Mouse (Mus musculus) retina, postnatal 1 day (tissue): ENCODE data around the gene Neurod2.

ENCODE experiments used
- DNase-seq: peaks from one replicate; pipeline ENCODE4 v3.0.0-alpha.2; 2012

The Neurod2 gene

DNA sequence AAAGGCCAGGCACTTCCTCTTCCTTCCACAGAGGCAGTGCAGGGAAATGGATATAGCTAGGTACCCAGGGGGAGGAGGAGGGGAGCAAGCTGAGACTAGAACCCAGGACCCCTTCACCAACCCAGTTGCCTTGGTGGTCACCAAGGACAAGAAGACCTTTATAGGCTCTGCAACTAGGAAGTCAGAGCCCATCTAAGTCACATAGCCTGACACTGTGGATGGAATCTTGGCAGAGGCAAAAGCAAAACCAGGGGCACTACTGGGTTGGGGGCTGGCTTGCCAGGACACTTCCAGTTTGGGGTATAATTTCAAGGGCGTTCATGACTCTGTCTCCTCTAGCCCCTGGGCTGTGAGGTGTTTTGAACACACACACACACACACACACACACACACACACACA is 2.0 kb upstream of the Neurod2 start:
- no peak for DNase-seq

DNA sequence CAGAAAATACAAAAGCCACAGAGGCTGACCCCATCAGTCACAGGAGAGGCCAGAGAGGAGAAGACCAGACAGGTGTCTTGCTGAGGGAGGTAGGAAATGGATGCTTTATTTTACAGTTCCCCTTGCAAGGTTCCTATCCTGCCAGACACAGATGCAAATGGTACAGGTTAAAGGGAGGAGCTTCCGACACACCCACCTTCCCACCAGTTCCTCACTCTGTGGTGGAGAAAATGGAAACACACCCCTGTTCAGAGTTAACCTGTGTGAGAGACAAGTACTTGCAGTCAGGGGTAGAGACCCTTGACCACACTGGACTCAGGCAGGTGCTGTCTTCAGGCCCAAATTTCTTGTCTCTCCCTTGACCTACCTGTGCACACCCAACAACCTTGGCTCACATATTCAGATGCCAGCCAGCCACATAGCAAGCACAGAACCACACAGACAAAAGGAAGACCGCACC is 1.3 kb upstream of the Neurod2 start:
- no peak for DNase-seq

DNA sequence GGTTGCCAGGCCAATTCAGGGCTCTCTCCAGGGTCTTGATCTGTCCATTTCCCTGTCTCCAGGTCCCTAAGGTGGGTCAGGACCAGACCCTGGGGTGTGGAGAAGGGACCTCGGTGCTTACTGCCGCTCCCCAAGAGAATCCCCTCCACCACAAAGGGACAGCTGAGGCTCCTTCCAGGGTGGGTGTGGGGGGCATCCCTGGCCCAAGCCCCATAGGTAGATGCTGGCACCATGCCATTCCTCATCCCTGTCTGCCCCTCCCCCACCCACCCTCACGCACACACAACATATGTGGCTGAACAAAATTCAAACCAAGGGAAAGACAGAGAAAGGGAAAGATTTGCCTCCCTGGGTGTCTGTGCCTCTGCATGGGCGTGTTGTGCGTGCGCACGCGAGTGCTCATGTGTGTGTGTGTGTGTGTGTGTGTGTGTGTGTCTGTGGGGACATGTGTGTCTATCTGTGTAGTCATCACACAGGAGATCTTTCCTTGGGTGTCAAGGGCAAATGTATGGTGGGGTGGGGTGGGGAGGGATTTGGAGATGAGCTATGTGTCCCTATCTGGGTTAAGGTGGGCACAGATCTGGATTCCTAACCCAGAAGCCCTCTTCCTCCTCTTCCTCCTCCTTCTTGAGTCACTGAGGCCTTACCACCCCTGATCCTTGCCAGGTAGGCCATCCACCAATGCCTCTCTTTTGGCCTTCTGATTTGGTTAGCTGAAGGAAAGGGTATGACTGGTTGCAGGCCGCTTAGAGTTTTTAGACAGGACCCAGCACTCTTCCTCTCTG is 704 bp upstream of the Neurod2 start:
- no peak for DNase-seq

DNA sequence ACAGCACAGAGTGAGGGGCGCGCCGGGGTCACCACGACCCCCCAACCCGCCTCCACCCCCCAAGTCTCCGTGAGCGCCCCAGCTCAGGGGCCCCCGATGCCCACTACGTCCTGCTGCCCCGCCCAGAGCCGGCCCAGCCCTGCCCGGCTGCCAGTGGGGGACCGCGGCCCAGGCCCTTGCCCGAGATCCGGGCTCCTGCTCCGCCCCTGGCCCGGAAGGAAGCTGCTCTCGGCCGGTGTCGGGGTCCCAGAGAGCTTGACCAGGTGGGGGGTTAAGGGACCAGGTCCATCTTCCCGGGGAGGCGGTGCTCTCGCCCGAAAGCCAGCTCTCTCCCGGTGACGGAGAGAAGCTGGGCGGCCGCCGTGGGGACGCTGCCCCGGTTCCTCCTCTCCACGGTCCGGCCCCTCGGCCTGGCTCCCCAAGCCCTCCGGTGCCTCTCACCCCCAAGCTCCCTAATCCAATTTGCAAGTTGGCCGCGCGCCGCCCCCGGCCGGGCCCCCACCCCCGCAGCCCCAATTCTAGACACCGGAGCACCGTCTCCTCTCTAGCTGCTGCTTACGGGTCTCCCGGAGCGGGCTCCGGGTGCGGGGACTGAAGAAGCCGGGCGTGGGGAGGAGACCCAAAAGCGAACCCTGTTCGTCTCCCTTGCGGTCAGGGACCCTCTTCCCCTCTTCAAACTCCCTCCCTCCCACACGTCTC is 928 bp downstream of the Neurod2 start:
- no peak for DNase-seq

DNA sequence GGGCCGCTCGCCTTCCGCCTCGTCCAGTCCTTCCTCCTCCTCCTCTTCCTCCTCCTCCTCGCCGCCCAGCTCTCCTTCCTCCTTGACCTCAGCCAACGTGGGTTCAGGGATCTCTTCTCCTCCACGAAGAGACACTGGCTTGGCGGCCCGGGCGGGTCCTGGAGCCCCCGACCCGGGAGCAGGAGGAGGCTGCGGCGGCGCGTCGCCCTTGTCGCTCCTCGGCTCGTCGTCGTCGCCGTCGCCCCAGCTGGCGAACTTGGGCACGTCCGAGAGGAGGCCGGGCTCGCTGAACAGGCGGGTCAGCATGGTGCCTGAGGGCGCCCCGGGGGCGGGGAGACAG is 1.4 kb downstream of the Neurod2 start:
- peak; percentile 43 for DNase-seq

DNA sequence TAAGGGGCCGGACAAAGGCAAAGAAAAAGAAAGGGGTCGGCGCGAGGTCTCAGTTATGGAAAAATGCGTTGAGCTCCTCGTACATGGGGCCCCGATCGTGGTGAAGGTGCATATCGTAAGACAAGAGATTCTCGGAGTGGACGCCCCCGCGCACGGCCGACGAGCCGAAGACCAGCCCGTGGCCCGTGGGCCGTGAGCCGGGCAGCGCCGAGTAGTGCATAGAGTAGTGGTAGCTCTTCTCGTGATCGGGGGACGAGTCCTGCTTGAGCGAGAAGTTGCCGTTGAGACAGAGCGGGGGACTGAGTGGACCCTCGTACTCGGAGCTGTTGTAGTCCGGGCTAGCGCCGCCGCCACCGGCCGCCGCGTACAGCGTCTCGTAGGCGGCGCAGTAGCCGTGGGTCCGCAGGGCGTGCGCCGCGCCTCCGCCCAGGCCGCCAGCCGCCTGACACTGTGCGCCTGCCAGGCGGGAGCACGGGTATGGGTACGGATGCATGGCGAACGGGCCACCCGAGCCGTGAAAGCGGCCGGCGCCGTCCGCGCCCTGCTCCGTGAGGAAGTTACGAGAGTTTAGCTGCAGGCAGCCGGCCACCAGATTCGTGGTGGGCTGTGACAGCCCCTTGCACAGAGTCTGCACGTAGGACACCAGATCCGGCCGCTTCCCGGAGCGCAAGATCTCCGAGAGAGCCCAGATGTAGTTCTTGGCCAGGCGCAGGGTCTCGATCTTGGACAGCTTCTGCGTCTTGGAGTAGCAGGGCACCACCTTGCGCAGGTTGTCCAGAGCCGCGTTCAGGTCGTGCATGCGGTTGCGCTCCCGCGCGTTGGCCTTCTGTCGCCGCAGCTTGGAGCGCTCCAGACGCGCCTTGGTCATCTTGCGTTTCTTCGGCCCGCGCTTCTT is 2.1 kb downstream of the Neurod2 start:
- DNase-seq = peak; percentile 50

DNA sequence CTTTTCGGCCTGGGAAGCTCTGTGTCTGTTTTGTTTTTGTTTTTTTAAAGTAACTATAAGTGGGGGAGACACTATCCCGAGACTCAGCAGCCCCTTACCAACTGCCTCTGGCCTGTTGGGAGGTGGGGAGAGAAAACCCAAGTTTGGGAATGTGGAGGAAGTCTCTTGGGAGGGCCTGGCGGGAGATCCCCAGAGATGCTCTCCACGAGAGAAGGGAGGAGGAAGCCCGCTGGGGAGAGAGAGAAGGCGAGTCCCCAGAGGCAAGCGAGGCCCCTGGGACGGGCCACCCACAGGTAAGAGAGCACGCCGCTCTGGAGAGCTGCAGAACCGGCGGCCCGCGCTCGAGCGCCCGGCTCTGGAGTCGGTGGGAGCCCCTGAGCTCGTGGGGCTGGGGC is 2.7 kb downstream of the Neurod2 start:
- DNase-seq = no peak

DNA sequence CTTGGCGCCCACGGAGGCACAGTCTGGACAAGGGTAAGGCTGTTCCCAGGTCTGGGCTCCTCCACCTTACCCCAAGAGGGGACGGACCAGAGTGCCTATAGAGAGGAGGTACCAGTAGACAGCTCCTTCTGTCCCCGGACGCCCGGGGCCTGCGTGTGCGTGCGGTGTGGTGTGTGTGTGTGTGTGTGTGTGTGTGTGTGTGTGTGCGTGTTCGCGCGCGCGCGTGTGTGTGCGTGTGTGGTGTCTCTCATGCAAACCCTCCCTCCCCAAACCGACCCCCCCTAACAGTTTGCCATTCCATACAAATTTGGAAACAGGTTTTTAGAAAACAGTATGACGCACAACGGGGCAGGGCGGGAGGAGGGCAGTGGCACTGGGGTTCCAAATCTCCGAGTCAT is 3.6 kb downstream of the Neurod2 start:
- no peak for DNase-seq

DNA sequence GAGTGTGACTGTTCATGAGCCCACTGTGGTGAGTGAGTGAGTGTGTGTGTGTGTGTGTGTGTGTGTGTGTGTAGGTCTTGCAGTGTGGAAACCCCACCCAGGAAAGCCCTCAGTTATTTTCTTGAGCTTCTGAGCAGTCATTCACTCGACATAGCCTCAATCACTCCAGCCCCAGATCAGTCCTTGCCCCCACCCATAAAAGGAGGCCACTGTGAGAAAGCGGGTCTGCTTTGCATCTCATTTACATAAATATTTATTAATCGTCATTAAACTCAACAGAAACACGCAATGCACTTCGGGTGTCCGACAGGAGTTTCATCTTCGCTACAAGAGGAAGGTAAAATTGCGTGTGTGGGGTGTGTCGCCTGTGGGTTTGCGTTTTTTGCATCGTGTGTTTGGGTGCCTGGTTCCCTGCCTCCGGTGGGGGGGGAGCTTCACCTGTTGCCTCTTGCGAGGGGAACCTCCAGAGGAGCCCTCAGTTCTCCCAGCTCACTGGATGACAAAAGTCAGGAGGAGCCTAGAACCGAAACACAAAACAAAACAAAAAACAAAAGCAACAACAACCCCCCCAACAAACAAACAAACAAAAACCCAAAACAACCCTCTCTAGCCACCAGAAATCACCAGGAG is 4.1 kb downstream of the Neurod2 start:
- no peak for DNase-seq

DNA sequence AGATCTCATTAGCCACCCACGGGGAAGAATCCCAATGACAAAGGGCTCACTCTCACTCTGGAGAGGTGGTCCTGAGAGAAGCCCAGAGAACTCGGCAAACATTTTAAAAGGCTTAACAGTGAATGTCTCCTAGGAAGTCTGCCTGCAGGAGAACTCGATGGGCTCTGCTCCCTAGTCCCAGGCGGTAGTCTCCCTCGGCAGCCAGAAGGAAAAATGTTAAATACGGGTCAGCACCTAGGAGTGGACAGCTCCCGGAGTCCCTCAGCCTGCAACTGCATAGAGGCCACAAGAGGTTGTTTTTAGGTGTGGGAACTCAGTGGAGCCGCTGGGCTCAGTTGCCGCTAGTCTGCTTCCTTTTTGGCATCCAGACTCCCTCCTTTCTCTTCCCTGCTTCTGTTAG is 5.5 kb downstream of the Neurod2 start:
- DNase-seq = peak; percentile 63

DNA sequence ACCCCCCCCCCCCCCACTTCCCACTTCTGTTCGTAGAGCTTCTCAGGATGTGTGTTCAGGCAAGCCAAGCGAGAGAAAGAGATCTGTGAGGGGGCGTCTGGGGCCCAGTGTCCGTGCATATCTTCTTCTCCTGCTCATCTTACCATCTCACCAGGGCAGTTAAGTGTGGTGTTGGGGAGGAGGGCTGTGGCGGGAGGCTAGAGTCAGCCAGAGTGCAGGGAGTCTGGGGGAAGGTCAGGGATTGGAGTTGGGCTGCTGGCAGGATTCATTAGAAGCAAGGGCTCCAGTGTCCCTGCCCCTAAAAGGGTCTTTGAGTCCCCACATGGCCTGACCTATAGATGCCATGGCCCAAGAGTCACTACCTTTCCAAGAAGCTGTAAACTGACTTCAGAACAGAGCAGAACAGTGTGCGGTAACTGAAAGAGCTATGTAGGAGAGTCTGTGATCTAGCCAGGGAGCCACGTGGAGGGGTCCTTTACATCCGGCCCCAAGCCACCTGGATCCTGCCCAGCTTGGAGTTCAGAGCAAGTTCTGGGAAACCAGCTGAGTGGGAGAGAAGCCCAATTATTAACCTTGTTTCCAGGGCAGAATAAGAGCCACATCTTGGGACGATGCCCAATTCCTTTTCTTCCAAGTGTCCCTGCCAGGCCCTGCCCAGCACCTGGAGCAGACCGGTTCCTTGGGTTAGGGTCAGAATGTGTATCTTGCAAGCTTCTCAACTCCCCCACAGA is 6.1 kb downstream of the Neurod2 start:
- no peak for DNase-seq

DNA sequence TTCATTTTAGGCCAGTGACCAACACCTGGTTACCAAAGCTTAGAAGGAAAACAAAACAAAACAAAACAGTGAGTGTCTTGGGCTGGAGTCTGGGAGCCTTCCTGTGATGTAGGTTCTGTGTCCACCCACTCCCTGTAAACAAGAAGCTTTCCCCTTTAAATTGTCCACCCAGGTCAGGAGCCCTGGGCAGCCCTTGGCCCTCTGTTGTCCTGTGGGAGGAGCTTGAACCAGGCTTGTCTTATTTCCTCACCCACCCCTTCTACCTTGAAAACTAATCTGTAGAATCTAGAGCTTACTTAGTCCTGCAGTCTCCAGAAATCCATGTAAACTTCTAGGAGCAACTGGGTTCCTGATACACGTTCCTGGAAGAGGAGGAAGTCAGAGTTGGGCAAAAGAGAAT is 7.3 kb downstream of the Neurod2 start:
- no peak for DNase-seq

DNA sequence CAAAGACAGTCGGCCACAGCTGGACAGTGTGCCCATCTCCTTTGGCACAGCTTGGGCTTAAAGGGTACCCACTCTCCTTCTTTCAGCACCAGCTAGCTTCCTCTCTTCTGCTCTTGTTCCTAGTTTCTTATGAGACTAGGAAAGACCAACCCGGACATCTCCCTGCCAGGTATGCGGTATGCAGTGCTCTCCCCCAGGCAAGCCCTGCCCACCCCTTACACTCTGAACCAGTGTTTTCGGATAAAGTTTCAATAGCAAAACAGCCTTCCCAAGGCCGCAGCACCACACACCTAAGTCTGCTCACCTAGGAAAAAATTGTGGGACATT is 7.8 kb downstream of the Neurod2 start:
- DNase-seq = no peak

DNA sequence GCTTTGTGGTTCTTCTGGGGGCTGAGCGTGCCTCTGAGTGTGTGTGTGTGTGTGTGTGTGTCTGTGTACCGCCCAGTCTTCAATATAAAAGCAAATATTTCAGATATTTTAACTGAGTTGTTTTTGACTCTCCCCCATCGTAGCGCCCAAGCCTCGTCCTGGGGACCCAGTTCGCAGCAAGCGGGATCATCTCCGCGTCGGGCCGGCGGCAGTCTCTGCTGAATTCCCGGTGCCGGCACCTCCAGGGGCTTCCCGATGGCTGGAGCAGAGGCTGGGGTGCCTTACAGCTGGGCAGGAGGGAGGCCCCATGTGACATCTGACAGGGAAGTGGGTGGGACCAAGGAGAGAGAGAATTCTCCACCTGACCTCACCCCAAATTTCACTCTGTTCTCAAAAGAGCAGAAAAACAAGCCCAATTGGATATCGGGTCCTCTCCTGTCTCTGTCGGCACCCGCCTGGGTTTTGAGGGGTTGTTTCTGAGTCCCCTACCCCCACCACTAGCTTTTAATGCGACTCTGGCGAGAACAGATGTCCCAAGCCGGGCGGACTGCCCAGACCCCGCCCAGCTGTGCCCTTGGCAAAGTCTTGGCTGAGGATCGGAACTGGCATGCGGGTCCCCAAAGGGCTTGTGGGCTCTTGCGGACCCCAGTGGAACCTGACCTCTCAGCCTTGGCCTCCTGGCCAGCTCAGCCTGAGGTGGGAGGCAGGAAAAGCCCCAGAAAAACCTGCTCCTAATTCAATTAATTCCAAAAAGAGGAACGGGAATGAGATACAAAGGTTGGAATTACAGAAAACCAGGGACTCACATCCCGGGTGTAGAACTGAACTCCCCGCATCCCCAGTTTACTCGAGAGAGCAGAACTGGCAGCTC is 8.4 kb downstream of the Neurod2 start:
- peak; percentile 52 for DNase-seq

DNA sequence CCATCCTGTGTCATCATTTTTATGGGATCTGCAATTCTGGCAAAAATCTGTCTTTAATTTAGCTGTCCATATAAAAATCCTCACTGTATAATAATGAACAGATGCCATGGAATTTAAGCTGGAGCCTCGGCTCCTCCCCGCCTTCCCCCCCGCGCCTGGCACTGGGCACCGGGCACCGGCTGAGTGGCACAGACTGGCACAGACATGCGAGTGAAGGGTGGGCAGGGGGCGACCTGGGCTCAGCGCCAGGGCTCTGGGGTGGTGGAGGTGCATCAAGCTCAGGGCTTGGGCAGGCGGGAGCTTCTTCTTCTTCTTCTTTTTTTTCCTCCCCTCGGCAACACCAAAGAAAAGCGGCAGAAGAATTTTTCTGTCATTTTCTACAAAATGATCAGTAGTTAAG is 9.1 kb downstream of the Neurod2 start:
- no peak for DNase-seq

DNA sequence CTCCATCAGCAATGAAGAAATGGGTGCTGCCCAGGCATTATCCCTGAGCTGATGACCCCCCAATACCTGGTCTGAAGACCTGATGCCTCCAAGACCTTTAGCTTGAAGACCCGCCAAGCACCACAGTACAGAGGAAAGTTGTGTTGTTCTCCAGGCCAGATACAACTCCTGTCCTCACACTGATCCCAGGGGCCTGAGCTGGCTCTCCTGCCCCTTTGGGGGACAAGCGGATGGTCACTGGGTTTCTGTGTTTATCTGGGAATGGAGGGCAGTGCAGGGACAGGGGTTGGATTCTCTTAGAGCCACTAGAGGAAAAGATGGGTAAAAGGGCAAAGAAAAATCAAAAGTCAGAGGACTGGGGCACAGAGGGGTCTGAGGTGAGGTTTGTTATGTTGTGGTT is 9.5 kb downstream of the Neurod2 start:
- no peak for DNase-seq

DNA sequence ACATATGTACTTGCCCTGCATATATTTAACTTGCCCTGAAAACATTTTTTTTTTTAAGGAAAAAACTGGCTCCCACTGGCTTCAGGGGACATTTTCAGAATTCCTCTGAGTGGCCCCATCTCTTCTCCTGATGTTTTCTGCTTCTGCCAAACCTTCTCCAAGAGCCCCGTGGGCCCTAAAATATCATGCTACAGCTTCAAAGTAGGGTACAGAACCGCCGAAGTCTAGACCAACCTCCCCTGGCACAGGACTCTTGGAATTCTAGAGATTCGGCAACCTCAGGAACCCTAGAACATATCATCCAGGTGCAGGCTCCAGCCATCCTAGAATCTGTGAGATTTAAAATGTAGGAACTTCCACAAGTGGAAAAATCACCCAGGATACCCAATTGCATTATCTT is 9.9 kb downstream of the Neurod2 start:
- DNase-seq = no peak

DNA sequence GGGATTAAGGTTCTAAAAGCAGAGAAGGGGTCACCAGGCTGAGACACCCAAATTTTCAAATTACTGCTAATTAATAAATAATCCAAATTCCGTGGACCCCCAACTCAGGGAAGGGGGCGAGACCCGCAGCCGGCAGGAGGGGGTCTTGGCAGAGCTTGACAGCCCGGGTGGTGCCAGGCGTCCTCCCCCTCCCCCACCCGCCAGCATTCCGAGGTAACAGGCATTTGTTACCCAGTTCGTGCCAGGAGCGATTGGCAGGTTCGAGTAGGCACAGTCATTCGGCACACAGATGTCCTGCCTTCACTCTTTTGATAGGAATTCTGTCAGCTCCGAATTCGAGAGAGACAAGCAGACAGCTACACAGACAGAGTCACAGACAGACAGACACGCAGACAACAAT is 10.3 kb downstream of the Neurod2 start:
- DNase-seq = no peak

DNA sequence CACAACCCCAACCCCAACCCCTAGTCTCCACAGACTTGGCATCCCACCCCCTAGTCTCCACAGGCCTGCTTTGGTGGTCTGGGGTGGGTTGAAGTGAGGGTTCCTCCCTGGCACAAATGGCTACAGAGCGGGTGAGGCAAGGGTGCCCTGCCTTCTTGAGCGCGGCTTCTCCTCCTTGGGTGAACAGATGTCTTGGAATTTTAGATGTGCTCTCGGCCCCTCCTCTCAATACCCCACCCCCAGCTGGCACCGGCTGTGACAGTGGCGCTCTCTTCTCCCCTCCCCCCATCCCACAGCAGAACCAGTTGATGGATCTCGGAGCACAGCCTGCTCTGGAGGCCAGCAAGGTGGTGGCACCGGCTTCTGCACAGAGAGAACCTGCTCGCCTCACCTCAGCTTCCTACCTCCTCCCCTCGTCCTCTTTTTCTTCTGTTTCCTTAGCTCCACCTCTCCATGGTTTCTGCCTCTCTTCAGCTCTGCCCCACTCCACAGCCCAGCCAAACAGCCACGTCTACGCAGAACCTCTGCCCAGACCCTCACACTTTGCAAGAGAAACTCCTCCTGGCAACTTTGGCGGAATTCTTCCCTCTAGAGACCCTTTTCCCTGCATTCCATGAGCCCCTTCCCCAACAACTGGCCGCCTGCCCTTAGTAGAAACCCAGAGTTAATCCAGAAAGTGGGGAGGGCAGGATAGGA is 10.9 kb downstream of the Neurod2 start:
- DNase-seq = no peak

DNA sequence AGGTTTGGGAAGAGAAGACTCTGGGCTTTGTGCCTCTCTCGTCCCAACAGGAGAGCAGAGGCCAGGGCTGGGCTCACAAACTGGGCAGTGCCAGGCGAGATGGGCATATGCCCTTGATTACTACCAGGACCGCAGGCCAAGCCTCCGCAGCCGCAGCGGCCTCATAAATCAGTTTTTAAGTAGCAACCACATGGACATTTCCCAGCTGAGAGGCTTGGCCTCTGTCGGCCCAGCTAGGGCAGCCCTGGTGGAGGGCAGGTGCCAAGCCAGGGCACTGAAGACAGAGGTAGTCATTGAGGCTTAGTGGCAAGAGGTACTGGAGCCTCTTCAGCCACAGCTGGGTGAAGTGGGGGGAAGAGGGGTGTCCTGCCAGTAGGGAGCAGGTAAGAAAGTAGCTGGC is 12.0 kb downstream of the Neurod2 start:
- no peak for DNase-seq

DNA sequence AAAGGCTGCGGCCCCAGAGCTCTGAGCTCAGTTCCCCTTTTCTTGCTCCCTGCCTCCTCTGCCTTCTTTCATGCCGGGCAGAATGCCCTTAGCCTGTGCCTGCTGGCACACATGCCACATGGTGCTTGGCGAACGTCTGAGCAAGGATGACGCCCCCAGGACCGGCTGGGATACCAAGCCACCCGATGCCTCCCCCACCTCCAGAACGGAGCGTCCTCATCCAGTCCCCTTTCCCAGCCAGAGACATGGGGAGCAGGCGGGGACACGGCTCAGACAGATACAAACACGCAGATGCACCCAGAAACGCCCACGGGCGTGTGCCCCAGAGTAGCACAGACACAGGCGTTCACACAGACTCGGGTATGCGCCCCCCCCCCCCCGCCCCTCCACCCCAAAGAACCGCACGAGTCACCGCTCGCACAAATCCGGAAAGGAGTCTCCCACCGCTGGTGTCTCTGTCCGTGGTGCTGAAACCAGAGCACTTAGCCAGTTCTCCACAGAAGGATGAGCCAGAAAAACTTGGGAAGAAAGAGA is 15.6 kb downstream of the Neurod2 start:
- DNase-seq = peak; percentile 89
